Mouse (Mus musculus) spleen, postnatal 14 days (tissue): ENCODE data around the gene Tenm4.

Experiments used
- DNase-seq, 2 experiments: peaks; one replicate each; pipeline ENCODE4 v3.0.0; 2021 to 2022; ENCODE audit warnings: low spot score in 2 of 2

Gene Tenm4

GRCm38 (mm10) chr7:96408161-96408889 lies 237.3 kb downstream of the Tenm4 start:
- no peak for DNase-seq

GRCm38 (mm10) chr7:96409323-96409880 lies 238.4 kb downstream of the Tenm4 start:
- DNase-seq, result no peak

GRCm38 (mm10) chr7:96413822-96414221 lies 242.8 kb downstream of the Tenm4 start:
- no peak for DNase-seq

GRCm38 (mm10) chr7:96414290-96415055 lies 243.4 kb downstream of the Tenm4 start:
- DNase-seq, result no peak

- no peak for DNase-seq
These were observed 246.4 kb downstream of the Tenm4 start for GRCm38 (mm10) chr7:96417251-96418004.

GRCm38 (mm10) chr7:96418146-96418545 lies 247.1 kb downstream of the Tenm4 start:
- no peak for DNase-seq

GRCm38 (mm10) chr7:96420045-96420444 lies 249.0 kb downstream of the Tenm4 start:
- DNase-seq, result no peak

- DNase-seq, result no peak
These were observed 250.0 kb downstream of the Tenm4 start for GRCm38 (mm10) chr7:96420926-96421605.

- DNase-seq, result no peak
These were observed 255.9 kb downstream of the Tenm4 start for GRCm38 (mm10) chr7:96426954-96427353.

- no peak for DNase-seq
These were observed 262.3 kb downstream of the Tenm4 start for GRCm38 (mm10) chr7:96433307-96433706.

- DNase-seq, result no peak
These were observed 267.3 kb downstream of the Tenm4 start for GRCm38 (mm10) chr7:96438392-96438791.

- no peak for DNase-seq
These were observed 269.2 kb downstream of the Tenm4 start for GRCm38 (mm10) chr7:96440161-96440707.

GRCm38 (mm10) chr7:96445771-96446170 lies 274.7 kb downstream of the Tenm4 start:
- DNase-seq, result no peak

- no peak for DNase-seq
These were observed 276.9 kb downstream of the Tenm4 start for GRCm38 (mm10) chr7:96447806-96448397.

GRCm38 (mm10) chr7:96455957-96456356 lies 284.9 kb downstream of the Tenm4 start:
- DNase-seq, result no peak

- no peak for DNase-seq
These were observed 285.6 kb downstream of the Tenm4 start for GRCm38 (mm10) chr7:96456618-96457017.

GRCm38 (mm10) chr7:96457891-96458290 lies 286.8 kb downstream of the Tenm4 start:
- no peak for DNase-seq

- no peak for DNase-seq
These were observed 287.9 kb downstream of the Tenm4 start for GRCm38 (mm10) chr7:96458992-96459391.

- no peak for DNase-seq
These were observed 295.7 kb downstream of the Tenm4 start for GRCm38 (mm10) chr7:96466761-96467160.

- no peak for DNase-seq
These were observed 299.8 kb downstream of the Tenm4 start for GRCm38 (mm10) chr7:96470821-96471220.
